Mouse (Mus musculus) left cerebral cortex, postnatal 14 days (tissue): Measurements from ENCODE around the gene Slc7a6os. TPM values are rescaled to one million over a fixed set of nuclear protein-coding genes. Genes with fewer than 3 reads are reported as not detected.
A peak's percentile ranks its signal among the peaks of the same experiment; 100 is the strongest.
"Not testable (repeated sequence)": the region's sequence is repeated elsewhere in the genome, so short reads cannot be mapped to it uniquely, and the experiment has no call there.

Source experiments
- DNase-seq, 2 experiments: peaks; one replicate each; pipeline ENCODE4 v3.0.0; 2021 to 2022; ENCODE audit warnings: low spot score in 2 of 2, mixed read lengths in 1 of 2
- intact Hi-C: fragments of 180-260 bp; cut with DNase I; formaldehyde crosslinking; loops from one replicate; pipeline ENCODE4 v1.15.1; 2025
- long read RNA-seq, 2 experiments: library from polyadenylated mRNA; stranded (forward); transcript quantifications; one replicate each; pipeline ENCODE4 v2.0.0; 2021
- total RNA-seq, 2 experiments: library from RNA; stranded (reverse); gene quantifications; 2 replicates each; pipeline ENCODE4 v1.2.3; 2021

The Slc7a6os gene
- 10 to 100 TPM; 26.8 to 28.3 TPM for total RNA-seq
- long read RNA-seq, experiment 1, partial matches to known transcripts: 4 of 13 reads
- long read RNA-seq, experiment 1, other reads (novel, unspliced or antisense): 6 of 13 reads
- long read RNA-seq, experiment 2, transcript Slc7a6os-201 (5 exons, 1,246 nt): major isoform, 5 of 19 reads
- long read RNA-seq, experiment 2, partial matches to known transcripts: 11 of 19 reads
- long read RNA-seq, experiment 2, other reads (novel, unspliced or antisense): 3 of 19 reads

GRCm38 (mm10) chr8:106210821-106211345 is at the start of gene Slc7a6os, which contains the start of gene Prmt7:
Gene Slc7a6os (minus strand): TSS chr8:106210935.
Gene Prmt7 (plus strand): TSS chr8:106210936.
- peak; percentile 96 to 97 for DNase-seq
- intact Hi-C loops: loop anchor here (5.0 kb wide), 1 partner anchor 74 kb away; the partner anchor contains the start of gene Esrp2

GRCm38 (mm10) chr8:106259579-106260255 is 49.0 kb upstream of the Slc7a6os start:
- DNase-seq: no peak
- intact Hi-C loops: loop anchor here (5.0 kb wide), 1 partner anchor 143 kb away; no protein-coding TSS in a partner anchor

- no peak for DNase-seq
- intact Hi-C loops: loop anchor here (5.0 kb wide), 1 partner anchor 144 kb away; no protein-coding TSS in a partner anchor
Observed at GRCm38 (mm10) chr8:106258169-106258568, 47.4 kb upstream of the Slc7a6os start.

GRCm38 (mm10) chr8:106250186-106250585 is 39.5 kb upstream of the Slc7a6os start:
- DNase-seq: no peak
- intact Hi-C loops: no loop called here

- intact Hi-C loops: no loop called here
- DNase-seq: no peak
Observed at GRCm38 (mm10) chr8:106237106-106237505, 26.4 kb upstream of the Slc7a6os start.

- no peak for DNase-seq
- intact Hi-C loops: no loop called here
Observed at GRCm38 (mm10) chr8:106234567-106235261, 24.0 kb upstream of the Slc7a6os start.

- no peak for DNase-seq
- intact Hi-C loops: no loop called here
Observed at GRCm38 (mm10) chr8:106232751-106233150, 22.0 kb upstream of the Slc7a6os start.

- DNase-seq: no peak
- intact Hi-C loops: no loop called here
Observed at GRCm38 (mm10) chr8:106231536-106231935, 20.8 kb upstream of the Slc7a6os start.

- intact Hi-C loops: no loop called here
Observed at GRCm38 (mm10) chr8:106226589-106226988, 15.9 kb upstream of the Slc7a6os start.

GRCm38 (mm10) chr8:106219620-106220019 is 8.9 kb upstream of the Slc7a6os start:
- no peak for DNase-seq
- intact Hi-C loops: no loop called here

More at GRCm38 (mm10) chr8:106226589-106226988, 15.9 kb upstream of the Slc7a6os start:
- DNase-seq: peak; percentile 52 to 69

GRCm38 (mm10) chr8:106213959-106214358 is 3.2 kb upstream of the Slc7a6os start:
- intact Hi-C loops: loop anchor here (5.0 kb wide), 1 partner anchor 77 kb away; the partner anchor contains the start of gene Esrp2
- DNase-seq: no peak

- intact Hi-C loops: loop anchor here (5.0 kb wide), 1 partner anchor 74 kb away; the partner anchor contains the start of gene Esrp2
Observed at GRCm38 (mm10) chr8:106211421-106211820, 686 bp upstream of the Slc7a6os start.

GRCm38 (mm10) chr8:106210035-106210731 is 552 bp downstream of the Slc7a6os start:
- peak in 1 of 2 experiments; percentile 62 for DNase-seq
- intact Hi-C loops: loop anchor here (5.0 kb wide), 1 partner anchor 73 kb away; the partner anchor contains the start of gene Esrp2

More at GRCm38 (mm10) chr8:106211421-106211820, 686 bp upstream of the Slc7a6os start:
- no peak for DNase-seq

GRCm38 (mm10) chr8:106199596-106199995 is 11.1 kb downstream of the Slc7a6os start:
- intact Hi-C loops: loop anchor here (2.0 to 5.0 kb wide), 2 partner anchors 47 to 59 kb away; partner anchors contain the start of gene Pla2g15
- DNase-seq: not testable (repeated sequence)

- intact Hi-C loops: loop anchor here (2.0 to 5.0 kb wide), 2 partner anchors 46 to 58 kb away; partner anchors contain the start of gene Pla2g15
- peak; percentile 36 to 49 for DNase-seq
Observed at GRCm38 (mm10) chr8:106198741-106199140, 12.0 kb downstream of the Slc7a6os start.

- intact Hi-C loops: no loop called here
- DNase-seq: no peak
Observed at GRCm38 (mm10) chr8:106194062-106194461, 16.7 kb downstream of the Slc7a6os start.

- intact Hi-C loops: no loop called here
Observed at GRCm38 (mm10) chr8:106193162-106193561, 17.6 kb downstream of the Slc7a6os start.

GRCm38 (mm10) chr8:106191639-106192038 is 19.1 kb downstream of the Slc7a6os start:
- no peak for DNase-seq
- intact Hi-C loops: no loop called here

More at GRCm38 (mm10) chr8:106193162-106193561, 17.6 kb downstream of the Slc7a6os start:
- no peak for DNase-seq

- peak in 1 of 2 experiments; percentile 52 for DNase-seq
- intact Hi-C loops: no loop called here
Observed at GRCm38 (mm10) chr8:106189162-106189561, 21.6 kb downstream of the Slc7a6os start.
